Mouse (Mus musculus): Measurements from ENCODE around the gene Pfdn6. TPM values are rescaled to one million over a fixed set of nuclear protein-coding genes. Genes with fewer than 3 reads are reported as not detected.
"Not testable (repeated sequence)": the region's sequence is repeated elsewhere in the genome, so short reads cannot be mapped to it uniquely, and the experiment has no call there.

The Pfdn6 gene
- polyA plus RNA-seq, 1 experiment from 2014 or later: 171 TPM

DNA sequence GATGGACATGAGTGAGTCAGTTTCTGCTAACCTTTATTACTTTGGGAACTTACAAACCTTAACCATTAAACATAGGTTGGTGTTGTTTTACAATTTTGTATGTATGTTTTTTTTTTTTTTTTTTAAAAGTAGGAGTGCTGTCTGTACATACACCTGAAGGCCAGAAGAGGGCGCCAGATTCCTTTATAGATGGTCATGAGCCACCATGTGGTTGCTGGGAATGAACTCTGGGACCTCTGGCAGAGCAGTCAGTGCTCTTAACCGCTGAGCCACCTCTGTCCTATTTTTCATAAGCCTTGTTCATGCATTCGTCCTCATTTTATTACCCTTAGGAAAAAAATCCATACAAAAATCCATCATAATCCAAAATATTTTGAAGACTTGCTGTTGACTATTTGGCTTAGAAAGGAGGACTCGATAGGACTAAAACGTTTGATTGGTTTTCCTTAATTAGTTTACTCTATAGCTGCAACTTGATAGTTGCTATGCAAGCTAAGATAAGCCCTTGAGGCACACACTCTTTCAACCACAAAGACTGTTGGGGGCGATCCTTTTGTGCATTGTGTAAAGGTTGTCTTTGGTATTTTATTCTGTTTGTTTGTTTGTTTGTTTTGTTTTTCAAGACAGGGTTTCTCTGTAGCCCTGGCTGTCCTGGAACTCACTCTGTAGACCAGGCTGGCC is 42.9 kb downstream of the Pfdn6 start:
- H3K4me1 ChIP-seq: no peaks in the 10 kb centered on the region
- H3K4me3 ChIP-seq (replicated peaks): no peak overlapping the region
- no peaks in the 10 kb centered on the region for H3K9me3 ChIP-seq (replicated peaks)
- H3K9ac ChIP-seq: no peak overlapping the region
- no peak overlapping the region for H3K27ac ChIP-seq
- no peaks in the 10 kb centered on the region for H3K27me3 ChIP-seq
- no peak overlapping the region for H3K4me2 ChIP-seq
- ATAC-seq (replicated peaks; ENCODE audit: low FRiP score): no peak
- no peaks in the 10 kb centered on the region for H3K36me3 ChIP-seq
- WGBS: 42% methylated on average over 6 of the region's 6 CpGs

- H3K36me3 ChIP-seq: not testable (repeated sequence)
- 80% methylated on average over 4 of the region's 4 CpGs for WGBS
Measured at GRCm38 (mm10) chr17:33893011-33893410, 47.1 kb downstream of the Pfdn6 start.

DNA sequence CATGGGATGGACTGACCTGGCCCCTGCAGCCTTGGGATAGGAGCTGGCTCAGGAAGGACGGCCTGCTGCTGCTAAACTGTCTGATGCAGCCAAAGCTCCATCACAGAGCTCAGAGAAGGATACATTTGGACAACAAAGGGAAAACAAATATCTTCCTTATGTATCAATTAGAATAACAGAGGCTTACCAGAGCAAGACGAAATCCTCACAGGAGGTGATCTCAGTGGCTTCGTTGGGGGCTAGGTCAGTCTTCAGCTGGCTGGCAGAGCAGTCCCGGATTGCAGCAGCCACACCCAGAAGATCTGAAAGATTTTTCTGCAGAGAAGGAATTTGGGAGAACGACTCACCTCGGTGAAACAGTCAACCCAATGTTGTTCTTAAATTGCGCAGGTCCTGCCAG is 47.7 kb downstream of the Pfdn6 start:
- 33% methylated on average over 7 of the region's 7 CpGs for WGBS
- Histone ChIP-seq H3K27me3 (no peaks in the 10 kb centered on the region), H3K36me3 (no peaks in the 10 kb centered on the region), H3K4me2 (no peak overlapping the region), H3K27ac (no peak overlapping the region), H3K9ac (no peak overlapping the region), H3K9me3 (replicated peaks) (no peaks in the 10 kb centered on the region), H3K4me1 (peaks cover 18% of the 10 kb centered on the region), H3K4me3 (replicated peaks) (no peak overlapping the region)
- ATAC-seq (replicated peaks; ENCODE audit: low FRiP score): no peak

More at GRCm38 (mm10) chr17:33893011-33893410, 47.1 kb downstream of the Pfdn6 start:
- H3K4me2 ChIP-seq; H3K9me3 ChIP-seq (replicated peaks); ATAC-seq (replicated peaks; ENCODE audit: low FRiP score); H3K9ac ChIP-seq; H3K27ac ChIP-seq; H3K4me3 ChIP-seq (replicated peaks); H3K27me3 ChIP-seq: not testable (repeated sequence)
- H3K4me1 ChIP-seq: peaks cover 15% of the 10 kb centered on the region

- H3K36me3 ChIP-seq; H3K9ac ChIP-seq; H3K4me3 ChIP-seq (replicated peaks); H3K27ac ChIP-seq; H3K9me3 ChIP-seq (replicated peaks); ATAC-seq (replicated peaks; ENCODE audit: low FRiP score); H3K27me3 ChIP-seq; H3K4me2 ChIP-seq: not testable (repeated sequence)
- H3K4me1 ChIP-seq: peaks cover 18% of the 10 kb centered on the region
- 75% methylated on average over 6 of the region's 6 CpGs for WGBS
Measured at GRCm38 (mm10) chr17:33891892-33892291, 48.3 kb downstream of the Pfdn6 start.

- H3K27ac ChIP-seq: no peak overlapping the region
- peaks cover 3% of the 10 kb centered on the region for H3K36me3 ChIP-seq
- H3K9me3 ChIP-seq (replicated peaks): no peaks in the 10 kb centered on the region
- H3K4me1 ChIP-seq: peaks cover 18% of the 10 kb centered on the region
- WGBS: 68% methylated on average over 2 of the region's 2 CpGs
- no peak overlapping the region for H3K4me3 ChIP-seq (replicated peaks)
- no peak overlapping the region for H3K4me2 ChIP-seq
- H3K27me3 ChIP-seq: no peaks in the 10 kb centered on the region
- ATAC-seq (replicated peaks; ENCODE audit: low FRiP score): no peak
- no peak overlapping the region for H3K9ac ChIP-seq
Measured at GRCm38 (mm10) chr17:33891357-33891756, 48.8 kb downstream of the Pfdn6 start.

- H3K4me2 ChIP-seq: peak within 1 kb of the TSS; percentile 63
- peaks cover 11% of the 10 kb centered on the region for H3K36me3 ChIP-seq
- H3K4me1 ChIP-seq: peaks cover 18% of the 10 kb centered on the region
- peak within 1 kb of the TSS; percentile 68 for H3K9ac ChIP-seq
- peak within 1 kb of the TSS; percentile 78 for H3K27ac ChIP-seq
- peak within 1 kb of the TSS; percentile 71 for H3K4me3 ChIP-seq (replicated peaks)
- H3K27me3 ChIP-seq: no peaks in the 10 kb centered on the region
- peak; percentile 99 for ATAC-seq (replicated peaks; ENCODE audit: low FRiP score)
- under 1% methylated on average over 49 of the region's 49 CpGs for WGBS
- H3K9me3 ChIP-seq (replicated peaks): no peaks in the 10 kb centered on the region
Measured at GRCm38 (mm10) chr17:33890533-33891059, 49.5 kb downstream of the Pfdn6 start, which contains the start of gene Kifc1. Gene Kifc1 (minus strand): TSS chr17:33890661.

DNA sequence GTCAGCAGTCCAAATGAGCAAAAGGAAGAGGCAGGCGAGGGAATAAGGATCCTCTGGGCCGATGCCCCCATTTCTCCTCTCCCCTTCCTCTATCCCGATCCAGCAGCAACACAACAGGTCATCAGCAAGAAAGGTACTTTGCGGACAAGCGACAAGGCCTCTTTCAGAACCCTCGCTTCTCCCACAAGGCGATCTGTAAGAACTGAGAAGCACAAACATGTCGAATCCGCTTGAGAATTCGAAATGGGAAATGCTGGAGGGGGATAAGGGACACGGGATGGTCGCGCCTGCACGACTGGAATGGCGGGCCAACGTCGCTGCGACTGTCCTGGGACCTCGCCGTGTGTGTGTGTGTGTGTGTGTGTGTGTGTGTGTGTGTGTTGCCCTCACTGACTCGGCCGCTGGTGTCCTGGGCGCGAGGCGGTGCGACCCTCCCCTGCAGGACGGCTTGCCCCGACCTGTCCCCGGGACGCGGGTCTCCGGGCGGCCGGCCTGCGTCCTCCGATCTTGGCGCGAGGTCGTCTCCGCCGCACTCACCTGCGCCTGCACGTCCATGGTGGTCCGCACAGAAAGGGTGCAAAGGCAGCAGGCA is 50.1 kb downstream of the Pfdn6 start:
- H3K36me3 ChIP-seq: peaks cover 16% of the 10 kb centered on the region
- H3K9me3 ChIP-seq (replicated peaks); ATAC-seq (replicated peaks; ENCODE audit: low FRiP score); H3K27me3 ChIP-seq: not testable (repeated sequence)
- peak overlapping the region; percentile 63 for H3K4me2 ChIP-seq
- H3K4me3 ChIP-seq (replicated peaks): peak overlapping the region; percentile 71
- H3K27ac ChIP-seq: peak overlapping the region; percentile 78
- peaks cover 18% of the 10 kb centered on the region for H3K4me1 ChIP-seq
- H3K9ac ChIP-seq: peak overlapping the region; percentile 68
- under 1% methylated on average over 36 of the region's 44 CpGs for WGBS

Other genes with a start within 250 kb of the Pfdn6 start
- 50.9 and 57.5 TPM in 2 replicates for gene March2, start 221.7 kb downstream of the Pfdn6 start, polyA plus RNA-seq (2015; fragmentation: Nextera tagmentation; extraction: Ambion mirVana)
- 275 and 342 TPM in 2 replicates for gene Rab11b, start 179.8 kb downstream of the Pfdn6 start, polyA plus RNA-seq (2015; fragmentation: Nextera tagmentation; extraction: Ambion mirVana)
- gene Angptl4, start 158.5 kb downstream of the Pfdn6 start, polyA plus RNA-seq (2015; fragmentation: Nextera tagmentation; extraction: Ambion mirVana): 21.5 and 27.9 TPM in 2 replicates
- gene Kank3, start 129.8 kb downstream of the Pfdn6 start, polyA plus RNA-seq (2015; fragmentation: Nextera tagmentation; extraction: Ambion mirVana): 46.5 and 53.4 TPM in 2 replicates
- 1,038 and 1,163 TPM in 2 replicates for gene Rps28, start 115.8 kb downstream of the Pfdn6 start, polyA plus RNA-seq (2015; fragmentation: Nextera tagmentation; extraction: Ambion mirVana)
- gene Ndufa7, start 115.8 kb downstream of the Pfdn6 start, polyA plus RNA-seq (2015; fragmentation: Nextera tagmentation; extraction: Ambion mirVana): 490 and 495 TPM in 2 replicates
- gene Cd320, start 97.3 kb downstream of the Pfdn6 start, polyA plus RNA-seq (2015; fragmentation: Nextera tagmentation; extraction: Ambion mirVana): 97.9 and 102 TPM in 2 replicates
- gene Gm7029, start 66.5 kb downstream of the Pfdn6 start, polyA plus RNA-seq (2015; fragmentation: Nextera tagmentation; extraction: Ambion mirVana): not detected in 2 replicates
- gene Kifc1, start 49.7 kb downstream of the Pfdn6 start, polyA plus RNA-seq (2015; fragmentation: Nextera tagmentation; extraction: Ambion mirVana): 8.2 and 9.1 TPM in 2 replicates
- gene Platr17, start 35.2 kb downstream of the Pfdn6 start, polyA plus RNA-seq (2015; fragmentation: Nextera tagmentation; extraction: Ambion mirVana): 0.19 TPM in 1 of 2 replicates, not detected in the other
- gene Daxx, start 30.9 kb downstream of the Pfdn6 start, polyA plus RNA-seq (2015; fragmentation: Nextera tagmentation; extraction: Ambion mirVana): 47.6 and 60.0 TPM in 2 replicates
- gene Tapbp, start 24.4 kb downstream of the Pfdn6 start, polyA plus RNA-seq (2015; fragmentation: Nextera tagmentation; extraction: Ambion mirVana): 28.3 and 35.9 TPM in 2 replicates
- 17.5 and 19.3 TPM in 2 replicates for gene Zbtb22, start 24.4 kb downstream of the Pfdn6 start, polyA plus RNA-seq (2015; fragmentation: Nextera tagmentation; extraction: Ambion mirVana)
- 30.7 and 34.5 TPM in 2 replicates for gene Rgl2, start 10.8 kb downstream of the Pfdn6 start, polyA plus RNA-seq (2015; fragmentation: Nextera tagmentation; extraction: Ambion mirVana)
- 41.8 and 44.0 TPM in 2 replicates for gene Wdr46, start 317 bp upstream of the Pfdn6 start, polyA plus RNA-seq (2015; fragmentation: Nextera tagmentation; extraction: Ambion mirVana)
- gene B3galt4, start 11.1 kb upstream of the Pfdn6 start, polyA plus RNA-seq (2015; fragmentation: Nextera tagmentation; extraction: Ambion mirVana): 5.1 and 5.6 TPM in 2 replicates
- 48.0 and 53.5 TPM in 2 replicates for gene Vps52, start 15.5 kb upstream of the Pfdn6 start, polyA plus RNA-seq (2015; fragmentation: Nextera tagmentation; extraction: Ambion mirVana)
- gene Rps18, start 15.7 kb upstream of the Pfdn6 start, polyA plus RNA-seq (2015; fragmentation: Nextera tagmentation; extraction: Ambion mirVana): 1,731 and 1,904 TPM in 2 replicates
- 24.6 and 27.2 TPM in 2 replicates for gene H2-K1, start 60.0 kb upstream of the Pfdn6 start, polyA plus RNA-seq (2015; fragmentation: Nextera tagmentation; extraction: Ambion mirVana)
- gene Ring1, start 84.3 kb upstream of the Pfdn6 start, polyA plus RNA-seq (2015; fragmentation: Nextera tagmentation; extraction: Ambion mirVana): 20.3 and 21.7 TPM in 2 replicates
- gene H2-Ke6, start 87.7 kb upstream of the Pfdn6 start, polyA plus RNA-seq (2015; fragmentation: Nextera tagmentation; extraction: Ambion mirVana): 51.7 and 52.5 TPM in 2 replicates
- 197 and 211 TPM in 2 replicates for gene Slc39a7, start 91.3 kb upstream of the Pfdn6 start, polyA plus RNA-seq (2015; fragmentation: Nextera tagmentation; extraction: Ambion mirVana)
- 50.5 and 53.0 TPM in 2 replicates for gene Rxrb, start 91.5 kb upstream of the Pfdn6 start, polyA plus RNA-seq (2015; fragmentation: Nextera tagmentation; extraction: Ambion mirVana)
- gene Col11a2, start 99.1 kb upstream of the Pfdn6 start, polyA plus RNA-seq (2015; fragmentation: Nextera tagmentation; extraction: Ambion mirVana): 2.2 and 6.6 TPM in 2 replicates
- 0.39 and 0.64 TPM in 2 replicates for gene H2-Oa, start 152.0 kb upstream of the Pfdn6 start, polyA plus RNA-seq (2015; fragmentation: Nextera tagmentation; extraction: Ambion mirVana)
- 14.8 and 15.9 TPM in 2 replicates for gene H2-DMa, start 179.2 kb upstream of the Pfdn6 start, polyA plus RNA-seq (2015; fragmentation: Nextera tagmentation; extraction: Ambion mirVana)
- gene Brd2, start 182.3 kb upstream of the Pfdn6 start, polyA plus RNA-seq (2015; fragmentation: Nextera tagmentation; extraction: Ambion mirVana): 135 and 140 TPM in 2 replicates
- gene H2-DMb2, start 203.0 kb upstream of the Pfdn6 start, polyA plus RNA-seq (2015; fragmentation: Nextera tagmentation; extraction: Ambion mirVana): 22.6 and 25.3 TPM in 2 replicates
- gene H2-DMb1, start 212.7 kb upstream of the Pfdn6 start, polyA plus RNA-seq (2015; fragmentation: Nextera tagmentation; extraction: Ambion mirVana): 4.9 and 6.0 TPM in 2 replicates
- 3.5 and 3.8 TPM in 2 replicates for gene Tap1, start 247.2 kb upstream of the Pfdn6 start, polyA plus RNA-seq (2015; fragmentation: Nextera tagmentation; extraction: Ambion mirVana)
- gene Psmb9, start 247.4 kb upstream of the Pfdn6 start, polyA plus RNA-seq (2015; fragmentation: Nextera tagmentation; extraction: Ambion mirVana): 3.0 and 3.2 TPM in 2 replicates

All from kidney, embryonic 15.5 days (tissue).